Mouse (Mus musculus): Measurements from ENCODE around the gene Maz. TPM values are rescaled to one million over a fixed set of nuclear protein-coding genes. Genes with fewer than 3 reads are reported as not detected.

The Maz gene
- polyA plus RNA-seq, 1 experiment from 2014 or later, result 42.2 TPM

DNA sequence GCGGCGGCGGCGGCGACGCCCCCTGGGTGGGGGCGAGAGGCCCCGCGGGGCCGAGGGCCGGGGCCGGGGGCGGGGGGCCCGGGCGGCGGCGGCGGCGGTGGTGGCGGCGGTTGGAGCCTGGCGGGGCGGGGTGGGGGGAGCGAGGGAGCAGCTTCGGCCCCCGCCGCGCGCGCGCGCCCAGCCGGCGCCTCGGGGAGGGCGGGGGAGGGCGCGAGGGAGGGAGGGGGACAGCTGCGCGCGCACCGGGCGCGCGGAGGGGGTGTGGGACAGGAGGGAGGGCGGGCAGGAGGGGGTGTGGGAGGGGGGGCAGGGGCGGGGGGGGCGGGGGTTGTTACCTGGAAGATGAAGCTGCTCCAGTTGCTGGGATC, 237 bp downstream of the Maz start:
- peak overlapping the region; percentile 99 for H3K9ac ChIP-seq
- ATAC-seq (ENCODE audit: low read depth) (peak; percentile 27; the same call in 1 of the 2 replicates), DNase-seq (no peak)
- WGBS (ENCODE audit: insufficient replicate concordance), result no CpG with 5 or more reads among the region's 48 CpGs
- H3K36me3 ChIP-seq, result peaks cover 81% of the 10 kb centered on the region
- H3K4me3 ChIP-seq (replicated peaks), result peak overlapping the region; percentile 97
- no peaks in the 10 kb centered on the region for H3K9me3 ChIP-seq (replicated peaks)
- H3K27ac ChIP-seq, result peak overlapping the region; percentile 98
- H3K4me2 ChIP-seq, result peak overlapping the region; percentile 99
- H3K4me1 ChIP-seq (replicated peaks), result peaks cover 81% of the 10 kb centered on the region
- H3K27me3 ChIP-seq, result no peaks in the 10 kb centered on the region

DNA sequence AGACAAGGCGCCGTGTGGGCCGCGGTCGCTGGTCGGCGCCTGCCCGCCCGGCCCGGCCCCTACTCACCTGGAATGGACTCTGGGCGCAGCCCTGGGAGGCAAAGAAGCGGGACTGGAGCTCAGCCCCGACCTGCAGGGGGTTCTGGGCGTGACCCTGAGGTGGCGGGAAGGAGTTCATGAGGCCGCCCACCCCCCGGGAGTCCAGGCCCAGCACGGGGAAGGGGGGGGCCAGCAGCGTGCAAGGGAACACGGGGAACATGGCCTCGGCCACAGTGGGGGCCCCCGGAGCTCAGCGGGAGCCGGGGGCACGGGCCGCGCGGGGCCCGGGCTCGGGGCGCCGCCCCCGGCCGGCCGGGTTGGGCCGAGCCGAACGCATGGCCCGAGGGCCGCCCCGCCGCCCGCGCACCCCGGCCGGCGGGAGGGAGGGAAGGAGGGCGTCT, 656 bp downstream of the Maz start:
- ATAC-seq (ENCODE audit: low read depth), result peak; percentile 38
- Histone ChIP-seq H3K4me1 (replicated peaks) (peaks cover 81% of the 10 kb centered on the region), H3K9me3 (replicated peaks) (no peaks in the 10 kb centered on the region), H3K27ac (peak overlapping the region; percentile 98), H3K36me3 (peaks cover 77% of the 10 kb centered on the region), H3K9ac (peak overlapping the region; percentile 99), H3K4me3 (replicated peaks) (peak overlapping the region; percentile 97), H3K4me2 (peak overlapping the region; percentile 99), H3K27me3 (no peaks in the 10 kb centered on the region)
- WGBS (ENCODE audit: insufficient replicate concordance), result 1% methylated on average over 28 of the region's 48 CpGs
- peak; percentile 61 for DNase-seq

DNA sequence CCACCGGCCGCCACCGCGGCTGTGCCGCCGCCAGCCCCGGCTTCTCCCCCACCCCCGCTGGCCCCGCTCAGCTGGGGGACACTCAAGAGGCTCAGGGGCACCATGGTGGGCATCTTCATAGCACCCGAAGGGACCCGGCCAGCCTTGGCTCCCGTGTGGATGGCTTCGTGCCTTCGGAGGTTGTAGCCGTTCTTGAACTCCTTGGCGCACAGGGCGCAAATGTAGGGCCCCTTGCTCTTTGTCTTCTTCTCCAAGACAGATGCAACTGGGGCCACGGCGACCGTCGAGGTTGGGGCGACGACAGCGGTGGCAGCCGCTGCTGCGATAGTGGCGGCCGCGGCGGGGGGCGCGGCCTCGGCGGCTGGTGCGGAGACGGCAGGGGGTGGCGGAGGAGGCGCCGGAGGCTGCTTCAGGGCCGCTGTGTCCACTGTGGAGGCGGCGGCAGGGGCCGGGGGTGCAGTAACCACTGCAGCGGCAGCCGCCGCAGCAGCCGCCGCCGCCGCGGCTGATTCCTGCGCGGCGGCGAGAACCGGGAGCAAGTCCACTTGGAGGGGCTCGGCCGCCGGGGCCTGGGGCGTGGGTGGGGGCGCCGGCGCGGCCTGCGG, 1.2 kb downstream of the Maz start:
- WGBS (ENCODE audit: insufficient replicate concordance), result 1% methylated on average over 63 of the region's 65 CpGs
- ATAC-seq (ENCODE audit: low read depth) (no peak), DNase-seq (peak; percentile 44)
- H3K27me3 ChIP-seq, result no peaks in the 10 kb centered on the region
- peaks cover 81% of the 10 kb centered on the region for H3K4me1 ChIP-seq (replicated peaks)
- H3K36me3 ChIP-seq, result peaks cover 72% of the 10 kb centered on the region
- H3K27ac ChIP-seq, result peak overlapping the region; percentile 98
- H3K4me3 ChIP-seq (replicated peaks), result peak overlapping the region; percentile 97
- peak overlapping the region; percentile 99 for H3K9ac ChIP-seq
- peak overlapping the region; percentile 99 for H3K4me2 ChIP-seq
- H3K9me3 ChIP-seq (replicated peaks), result no peaks in the 10 kb centered on the region

DNA sequence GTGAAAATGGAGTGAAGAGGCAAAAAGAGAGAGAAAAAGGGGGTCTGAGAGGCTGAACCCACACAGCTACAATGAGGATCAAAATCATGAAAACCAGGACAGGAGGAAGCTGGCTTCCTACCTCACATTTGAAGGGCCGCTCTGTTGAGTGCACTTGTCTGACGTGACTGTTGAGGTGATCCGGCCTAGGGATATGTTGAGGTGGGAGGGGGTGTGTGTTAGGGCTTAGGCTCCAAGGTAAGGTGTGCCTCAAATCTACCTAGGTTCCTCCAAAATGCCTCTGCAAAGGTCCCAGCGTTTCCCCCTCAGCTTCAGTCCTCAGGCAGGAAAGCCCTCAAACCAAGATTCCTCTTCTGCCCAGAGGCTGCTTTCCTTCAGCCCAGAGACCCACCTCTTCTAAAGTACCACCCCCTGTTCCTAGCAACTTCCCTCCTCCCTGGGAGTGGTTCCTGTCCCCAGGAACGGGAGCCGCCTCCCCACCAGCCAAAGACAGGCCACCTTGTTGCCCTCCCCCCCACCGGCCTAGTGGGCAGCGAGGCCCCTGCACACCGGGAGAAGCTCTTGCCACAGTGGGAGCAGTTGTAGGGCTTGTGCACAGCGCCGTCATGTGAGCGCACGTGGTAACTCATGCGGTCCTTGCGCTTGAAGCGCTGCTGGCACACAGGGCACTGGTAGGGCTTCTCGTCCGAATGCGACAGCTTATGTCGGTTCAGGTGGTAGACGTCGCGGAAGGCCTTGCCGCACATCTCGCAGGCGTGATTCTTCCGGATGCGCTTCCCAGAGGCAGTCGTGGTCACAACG, 1.9 kb downstream of the Maz start:
- peak overlapping the region; percentile 99 for H3K9ac ChIP-seq
- no peaks in the 10 kb centered on the region for H3K27me3 ChIP-seq
- DNase-seq, result peak; percentile 74
- peak overlapping the region; percentile 97 for H3K4me3 ChIP-seq (replicated peaks)
- H3K4me2 ChIP-seq, result peak overlapping the region; percentile 99
- H3K4me1 ChIP-seq (replicated peaks), result peaks cover 81% of the 10 kb centered on the region
- no peaks in the 10 kb centered on the region for H3K9me3 ChIP-seq (replicated peaks)
- H3K36me3 ChIP-seq, result peaks cover 65% of the 10 kb centered on the region
- peak overlapping the region; percentile 98 for H3K27ac ChIP-seq
- ATAC-seq (ENCODE audit: low read depth), result peak; percentile 35
- under 1% methylated on average over 30 of the region's 30 CpGs for WGBS (ENCODE audit: insufficient replicate concordance)

DNA sequence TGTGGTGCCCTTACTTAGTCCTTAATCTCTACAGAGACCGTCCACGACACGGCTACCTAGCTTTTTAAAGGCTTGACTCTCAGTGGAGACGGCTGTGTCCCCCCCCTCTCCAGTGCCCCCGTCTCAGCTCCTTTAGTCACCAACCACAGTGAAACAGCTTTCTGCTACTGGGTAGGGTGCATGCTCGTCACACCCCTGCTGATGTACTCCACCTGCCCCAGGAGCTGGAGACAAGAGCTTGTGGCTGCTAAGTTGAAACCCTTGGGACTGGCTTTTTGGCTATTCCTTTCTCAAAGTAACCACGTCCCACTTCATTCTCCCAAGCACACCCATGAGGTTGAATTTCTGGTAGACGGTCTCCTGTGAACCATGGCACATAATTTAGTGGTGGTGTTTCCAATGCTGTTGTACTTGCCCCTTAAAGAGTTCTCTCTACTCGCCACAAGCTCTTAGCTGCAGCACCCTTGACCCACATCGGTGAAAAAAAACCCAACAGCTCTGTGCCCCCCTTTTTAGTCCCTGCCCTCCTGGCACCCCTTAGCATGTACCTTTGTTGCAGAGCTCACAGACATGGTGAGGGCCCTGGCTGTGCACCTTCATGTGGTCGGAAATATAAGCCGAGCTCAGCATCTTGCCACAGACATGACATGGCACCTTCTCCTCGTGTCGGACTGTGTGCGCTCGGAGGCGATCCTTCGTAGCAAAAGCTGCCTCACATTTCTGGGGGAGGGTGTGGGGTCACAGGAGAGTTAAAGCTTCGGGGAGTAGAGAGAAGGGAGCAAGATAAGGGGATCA, 2.7 kb downstream of the Maz start:
- H3K27me3 ChIP-seq, result no peaks in the 10 kb centered on the region
- peaks cover 57% of the 10 kb centered on the region for H3K36me3 ChIP-seq
- peak overlapping the region; percentile 99 for H3K4me2 ChIP-seq
- H3K9ac ChIP-seq, result peak overlapping the region; percentile 99
- H3K9me3 ChIP-seq (replicated peaks), result no peaks in the 10 kb centered on the region
- WGBS (ENCODE audit: insufficient replicate concordance), result 16% methylated on average over 19 of the region's 19 CpGs
- ATAC-seq (ENCODE audit: low read depth) (no peak), DNase-seq (no peak)
- H3K27ac ChIP-seq, result peak overlapping the region; percentile 98
- peaks cover 76% of the 10 kb centered on the region for H3K4me1 ChIP-seq (replicated peaks)
- H3K4me3 ChIP-seq (replicated peaks), result peak overlapping the region; percentile 97

DNA sequence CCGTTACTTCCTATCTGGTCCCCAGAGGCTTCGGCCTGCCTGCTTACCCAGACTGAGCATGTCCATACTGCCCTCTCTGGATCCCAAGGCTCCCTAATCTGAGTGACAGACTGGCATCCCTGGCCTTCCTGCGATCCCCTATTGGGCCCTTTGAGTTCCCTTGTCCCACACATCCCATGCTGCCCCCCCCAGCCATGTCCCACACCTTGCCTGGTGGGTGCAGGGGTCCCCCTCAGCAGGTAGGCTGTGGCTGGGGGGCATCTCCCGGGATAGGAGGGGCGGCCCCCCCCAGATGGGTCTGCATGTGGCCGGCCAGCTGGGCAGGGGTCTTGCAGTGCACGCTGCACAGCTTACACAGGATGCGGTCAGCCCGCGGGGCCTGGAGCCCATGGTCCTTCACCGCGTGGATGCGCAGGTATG, 3.6 kb downstream of the Maz start:
- H3K4me1 ChIP-seq (replicated peaks), result peaks cover 78% of the 10 kb centered on the region
- H3K27ac ChIP-seq, result peak overlapping the region; percentile 98
- H3K4me3 ChIP-seq (replicated peaks), result peak overlapping the region; percentile 97
- DNase-seq (no peak), ATAC-seq (ENCODE audit: low read depth) (no peak)
- 72% methylated on average over 13 of the region's 13 CpGs for WGBS (ENCODE audit: insufficient replicate concordance)
- H3K9me3 ChIP-seq (replicated peaks), result no peaks in the 10 kb centered on the region
- H3K9ac ChIP-seq, result peak overlapping the region; percentile 99
- peaks cover 48% of the 10 kb centered on the region for H3K36me3 ChIP-seq
- peak overlapping the region; percentile 99 for H3K4me2 ChIP-seq
- H3K27me3 ChIP-seq, result no peaks in the 10 kb centered on the region

DNA sequence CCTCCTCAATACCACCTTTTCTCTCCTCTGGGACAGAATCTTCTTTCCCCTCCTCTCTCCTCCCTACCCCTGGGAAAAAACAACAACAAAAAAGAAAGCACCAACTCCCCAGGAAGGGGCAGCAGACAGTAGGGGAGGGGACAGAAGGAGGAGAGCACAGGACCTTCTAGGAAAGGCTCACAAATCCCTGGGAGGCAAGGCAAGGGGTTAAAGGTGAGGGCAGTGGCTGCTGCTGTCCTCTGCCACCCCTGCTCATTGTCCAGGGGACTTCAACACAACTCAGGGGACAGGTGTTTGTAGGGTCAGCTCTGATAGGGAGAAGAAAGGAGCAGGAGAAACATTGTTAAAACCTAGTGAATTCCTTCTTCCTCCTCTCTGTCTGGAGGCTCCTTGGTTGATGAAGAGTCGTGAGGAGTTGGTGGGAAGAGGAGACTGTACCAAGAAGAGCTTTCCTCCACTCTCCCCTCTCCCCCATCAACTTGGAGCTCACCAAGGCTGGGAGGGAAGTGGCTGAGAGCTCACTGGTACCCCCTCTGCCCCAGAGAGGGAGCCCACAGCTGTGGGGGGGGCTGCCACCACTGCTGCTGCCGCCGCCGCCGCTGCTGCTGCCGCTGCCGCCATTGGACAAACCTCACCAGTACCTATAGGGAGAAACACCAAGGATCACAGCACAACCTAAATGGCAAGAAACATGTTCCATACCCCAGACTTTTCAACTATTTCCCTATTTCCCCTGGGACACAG, 4.1 kb downstream of the Maz start:
- Histone ChIP-seq H3K27me3 (no peaks in the 10 kb centered on the region), H3K36me3 (peaks cover 43% of the 10 kb centered on the region), H3K4me3 (replicated peaks) (peak overlapping the region; percentile 97), H3K9ac (peak overlapping the region; percentile 99), H3K27ac (peak overlapping the region; percentile 98), H3K4me1 (replicated peaks) (peaks cover 78% of the 10 kb centered on the region), H3K9me3 (replicated peaks) (no peaks in the 10 kb centered on the region), H3K4me2 (peak overlapping the region; percentile 99)
- DNase-seq (no peak), ATAC-seq (ENCODE audit: low read depth) (no peak)
- 88% methylated on average over 7 of the region's 7 CpGs for WGBS (ENCODE audit: insufficient replicate concordance)

DNA sequence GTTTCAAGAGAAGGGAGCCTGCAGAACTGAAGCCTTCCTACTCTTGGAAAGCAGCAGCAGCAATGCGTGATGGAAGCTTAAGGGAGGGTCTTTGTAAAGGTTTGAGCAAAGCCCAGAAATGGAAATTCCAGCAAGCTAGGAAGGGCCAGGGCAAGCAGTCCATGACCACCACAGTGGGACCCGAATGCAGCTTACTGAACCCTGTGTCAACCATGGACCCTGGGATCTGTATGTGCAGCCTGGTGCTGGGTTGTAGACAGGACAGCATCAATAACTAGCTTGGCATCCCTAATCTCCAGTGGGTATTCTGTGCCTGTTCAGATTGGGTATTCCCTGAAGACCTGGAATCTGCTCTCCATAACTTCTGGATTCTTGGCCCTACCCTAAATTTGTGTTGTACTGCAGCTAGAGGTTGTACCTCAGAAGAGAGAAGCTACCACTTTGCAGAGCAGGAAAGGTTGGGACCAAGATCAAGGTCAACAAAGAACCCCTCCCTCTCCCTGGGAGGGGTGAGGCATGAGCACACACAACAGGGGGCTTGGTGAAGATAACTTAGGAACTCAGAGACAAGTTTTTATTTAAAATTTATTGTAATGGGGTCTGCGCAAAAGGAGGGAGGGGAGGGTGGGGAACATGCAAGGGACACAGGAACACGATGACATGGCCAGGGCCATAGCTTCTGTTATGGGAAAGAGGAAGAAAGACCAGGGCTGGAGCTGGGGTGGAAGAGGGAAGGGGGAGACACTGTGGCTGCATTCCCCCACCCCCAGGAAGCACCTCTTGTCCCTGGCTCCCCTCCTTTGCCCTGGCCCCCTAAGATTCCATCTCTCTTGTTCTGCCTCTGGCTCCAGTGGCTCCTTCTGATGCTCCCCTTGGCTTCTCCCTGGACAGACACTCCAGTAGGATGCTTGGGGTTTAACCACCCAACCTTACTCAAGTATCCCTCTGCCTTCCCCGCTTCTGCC, 5.0 kb downstream of the Maz start:
- peak overlapping the region; percentile 99 for H3K9ac ChIP-seq
- peak overlapping the region; percentile 99 for H3K4me2 ChIP-seq
- peaks cover 79% of the 10 kb centered on the region for H3K4me1 ChIP-seq (replicated peaks)
- H3K9me3 ChIP-seq (replicated peaks), result no peaks in the 10 kb centered on the region
- H3K27me3 ChIP-seq, result no peaks in the 10 kb centered on the region
- WGBS (ENCODE audit: insufficient replicate concordance), result 39% methylated on average over 5 of the region's 5 CpGs
- H3K36me3 ChIP-seq, result peaks cover 41% of the 10 kb centered on the region
- no peak for ATAC-seq (ENCODE audit: low read depth)
- H3K27ac ChIP-seq, result peak overlapping the region; percentile 58
- no peak for DNase-seq
- peak overlapping the region; percentile 97 for H3K4me3 ChIP-seq (replicated peaks)

DNA sequence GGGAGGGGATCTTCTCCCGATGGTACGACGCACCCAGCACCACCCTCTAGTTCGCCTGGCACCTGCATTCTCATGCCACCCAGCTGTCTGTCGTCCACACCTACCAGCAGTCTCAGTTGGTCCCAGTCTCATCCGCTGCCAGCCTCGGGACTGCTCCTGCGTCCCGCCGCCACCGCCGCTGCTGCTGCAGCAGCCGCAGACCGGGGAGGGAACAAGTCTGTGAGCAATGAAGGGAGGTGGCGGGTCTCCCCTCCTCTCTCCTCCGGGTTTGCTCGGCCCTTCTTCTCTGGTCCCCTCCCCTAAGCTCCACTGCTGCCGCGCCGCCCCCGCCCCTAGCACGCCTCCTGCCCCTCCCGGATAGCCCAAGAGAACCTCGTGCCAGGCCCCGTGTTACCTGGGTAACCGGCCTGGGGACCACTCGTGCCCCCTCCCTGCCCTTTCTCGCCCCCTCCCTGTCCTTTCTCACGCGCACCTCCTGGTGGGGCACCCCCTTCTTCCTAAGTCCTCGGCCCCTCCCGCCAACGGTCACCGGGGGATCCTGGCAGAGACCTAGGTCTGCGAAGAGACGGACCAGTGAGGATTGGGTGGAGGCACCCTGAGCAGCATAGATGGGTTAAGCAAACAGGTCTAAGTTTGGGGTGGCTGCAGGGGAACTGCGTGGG, 5.8 kb downstream of the Maz start, which contains the start of the genes Gm42742 and Prrt2:
Gene Gm42742, minus strand, starts transcription at position 197 of the 662 bp plus-strand sequence.
Gene Prrt2, minus strand, starts transcription at position 311 of the 662 bp plus-strand sequence.
- no peak for ATAC-seq (ENCODE audit: low read depth)

More for the DNA sequence above, 5.8 kb downstream of the Maz start, which contains the start of the genes Gm42742 and Prrt2:
- Histone ChIP-seq H3K27ac (peak within 1 kb of the TSS; percentile 58), H3K27me3 (no peaks in the 10 kb centered on the region), H3K9me3 (replicated peaks) (no peaks in the 10 kb centered on the region), H3K4me1 (replicated peaks) (peaks cover 82% of the 10 kb centered on the region), H3K4me3 (replicated peaks) (peak within 1 kb of the TSS; percentile 44), H3K4me2 (peak within 1 kb of the TSS; percentile 99), H3K9ac (peak within 1 kb of the TSS; percentile 49), H3K36me3 (peaks cover 41% of the 10 kb centered on the region)
- no peak for DNase-seq
- 3% methylated on average over 34 of the region's 37 CpGs for WGBS (ENCODE audit: insufficient replicate concordance)
